Mouse (Mus musculus) liver, postnatal 0 days (tissue): ENCODE data around the gene Mbd3. TPM values are rescaled to one million over a fixed set of nuclear protein-coding genes. Genes with fewer than 3 reads are reported as not detected.

Source experiments
- ATAC-seq: fragments of 200-750 bp; cut with Nextera tagmentation; 2 replicates; pipeline ENCODE4 v1.8.0; 2017; ENCODE audit warnings: mild to moderate bottlenecking, moderate library complexity
- DNase-seq: peaks from one replicate; pipeline ENCODE4 v3.0.0-alpha.2; 2016
- H3K27ac ChIP-seq: fragments of 300-500 bp; sonication (generic); 2 replicates; pipeline ENCODE4 v1.5.1; 2014; ENCODE audit warnings: antibody characterized with exemption, moderate library complexity, mild to moderate bottlenecking, low read depth
- H3K27me3 ChIP-seq: fragments of 300-500 bp; sonication (generic); 2 replicates; pipeline ENCODE4 v1.6.1; 2014; ENCODE audit warnings: low read length, control low read depth, mixed read lengths; ENCODE audit not compliant: insufficient read depth
- H3K36me3 ChIP-seq: fragments of 300-500 bp; sonication (generic); replicated peaks from 2 replicates; pipeline ENCODE4 v1.6.1; 2014; ENCODE audit warnings: mild to moderate bottlenecking, control low read depth, low read length, moderate library complexity, mixed read lengths; ENCODE audit not compliant: insufficient read depth
- H3K4me1 ChIP-seq: fragments of 300-500 bp; sonication (generic); 2 replicates; pipeline ENCODE4 v1.6.1; 2014; ENCODE audit warnings: antibody characterized with exemption, mild to moderate bottlenecking, control low read depth; ENCODE audit not compliant: insufficient read depth
- H3K4me2 ChIP-seq: fragments of 300-500 bp; sonication (generic); 2 replicates; pipeline ENCODE4 v1.6.1; 2014; ENCODE audit warnings: low read depth, mild to moderate bottlenecking, low read length, moderate library complexity, mixed read lengths
- H3K4me3 ChIP-seq: fragments of 300-500 bp; sonication (generic); 2 replicates; pipeline ENCODE4 v1.5.1; 2014; ENCODE audit warnings: low read depth, low read length
- H3K9ac ChIP-seq: fragments of 300-500 bp; sonication (generic); replicated peaks from 2 replicates; pipeline ENCODE4 v1.6.1; 2014; ENCODE audit warnings: mild to moderate bottlenecking, moderate library complexity
- H3K9me3 ChIP-seq: fragments of 300-500 bp; sonication (generic); 2 replicates; pipeline ENCODE4 v1.6.1; 2016; ENCODE audit warnings: mild to moderate bottlenecking, control low read depth, low read length, mixed read lengths
- CTCF ChIP-seq: sonication (generic); IDR thresholded peaks from 2 replicates; pipeline ENCODE4 v1.5.1; 2016; ENCODE audit warnings: antibody characterized with exemption, low read depth
- EP300 ChIP-seq: IDR thresholded peaks from 2 replicates; pipeline ENCODE4 v1.6.1; 2016; ENCODE audit warnings: antibody characterized with exemption, low read depth, mild to moderate bottlenecking
- WGBS: fragments of 180-500 bp; shearing (Covaris S2); extraction: QIAGEN DNeasy Blood & Tissue Kit; methylation state at CpG from one replicate; pipeline ENCODE4 v1.1.7; 2014; ENCODE audit not compliant: insufficient replicate concordance; 5-methylcytosine and 5-hydroxymethylcytosine counted together
- polyA plus RNA-seq: library from polyadenylated mRNA; unstranded; fragments of >200 nt; fragmentation: Nextera tagmentation; extraction: Ambion mirVana; gene quantifications from 2 replicates; pipeline ENCODE4 v1.2.1, GENCODE M21; 2015

Mbd3 gene
- polyA plus RNA-seq, 1 experiment from 2014 or later: 33.4 TPM

GRCm38 (mm10) chr10:80442989-80443388 lies 43.6 kb upstream of the Mbd3 start:
- H3K9me3 ChIP-seq: no peaks in the 10 kb centered on the region
- no peak for TF ChIP-seq EP300
- no peak for TF ChIP-seq CTCF
- no peak overlapping the region for H3K9ac ChIP-seq
- 34% methylated on average over 2 of the region's 2 CpGs for WGBS
- H3K27me3 ChIP-seq: 0 out of 2 replicates have a peak, but pooled peaks cover 2% of the 10 kb centered on the region
- ATAC-seq (no peak), DNase-seq (peak; percentile 38)
- H3K4me3 ChIP-seq: no peak overlapping the region
- no peaks in the 10 kb centered on the region for H3K36me3 ChIP-seq
- no peak overlapping the region for H3K27ac ChIP-seq
- peaks cover 21% of the 10 kb centered on the region for H3K4me1 ChIP-seq
- H3K4me2 ChIP-seq: no peak overlapping the region

DNA sequence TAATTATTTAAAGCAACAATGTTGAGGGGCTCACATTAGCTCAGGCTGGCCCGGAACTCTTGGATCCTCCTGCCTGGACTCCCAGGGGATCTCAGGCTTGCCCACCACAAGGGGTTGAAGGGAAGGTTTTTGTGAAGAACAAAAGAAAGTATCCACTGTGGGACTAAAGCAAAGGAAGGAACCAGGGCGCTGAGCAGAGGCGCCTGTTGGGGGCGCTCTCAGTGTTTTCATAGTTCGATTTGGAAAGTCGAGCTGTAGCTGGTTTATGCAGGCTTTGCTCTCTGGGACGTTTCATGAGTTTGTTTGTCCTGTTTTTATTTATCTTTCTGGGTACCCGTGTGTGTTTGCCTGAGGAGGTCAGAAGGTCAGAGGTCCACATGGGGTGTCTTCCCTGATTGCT lies 42.2 kb upstream of the Mbd3 start:
- H3K27ac ChIP-seq: no peak overlapping the region
- H3K4me3 ChIP-seq: no peak overlapping the region
- no peak overlapping the region for H3K9ac ChIP-seq
- H3K9me3 ChIP-seq: no peaks in the 10 kb centered on the region
- H3K4me2 ChIP-seq: no peak overlapping the region
- DNase-seq (no peak), ATAC-seq (no peak)
- H3K4me1 ChIP-seq: peaks cover 25% of the 10 kb centered on the region
- TF ChIP-seq CTCF (0 out of 2 replicates have a peak, but pooled peaks have one; percentile 12), EP300 (no peak)
- no peaks in the 10 kb centered on the region for H3K36me3 ChIP-seq
- WGBS: 59% methylated on average over 8 of the region's 8 CpGs
- no peaks in the 10 kb centered on the region for H3K27me3 ChIP-seq

- no peak overlapping the region for H3K4me3 ChIP-seq
- ATAC-seq (no peak), DNase-seq (no peak)
- no peaks in the 10 kb centered on the region for H3K27me3 ChIP-seq
- no peak overlapping the region for H3K9ac ChIP-seq
- TF ChIP-seq EP300 (no peak), CTCF (no peak)
- peaks cover 29% of the 10 kb centered on the region for H3K4me1 ChIP-seq
- no peak overlapping the region for H3K4me2 ChIP-seq
- no peak overlapping the region for H3K27ac ChIP-seq
- no peaks in the 10 kb centered on the region for H3K9me3 ChIP-seq
- no peaks in the 10 kb centered on the region for H3K36me3 ChIP-seq
Measured at GRCm38 (mm10) chr10:80440031-80440430, 40.7 kb upstream of the Mbd3 start.

GRCm38 (mm10) chr10:80437973-80438372 lies 38.6 kb upstream of the Mbd3 start:
- Histone ChIP-seq H3K27me3 (no peaks in the 10 kb centered on the region), H3K4me1 (peaks cover 29% of the 10 kb centered on the region), H3K4me3 (no peak overlapping the region), H3K4me2 (no peak overlapping the region), H3K9ac (no peak overlapping the region), H3K27ac (no peak overlapping the region), H3K9me3 (no peaks in the 10 kb centered on the region), H3K36me3 (no peaks in the 10 kb centered on the region)
- ATAC-seq (no peak), DNase-seq (no peak)
- 52% methylated on average over 4 of the region's 4 CpGs for WGBS
- TF ChIP-seq EP300 (no peak), CTCF (no peak)

- 17% methylated on average over 8 of the region's 9 CpGs for WGBS
Measured at GRCm38 (mm10) chr10:80436276-80436675, 36.9 kb upstream of the Mbd3 start.

GRCm38 (mm10) chr10:80435764-80436163 lies 36.4 kb upstream of the Mbd3 start:
- WGBS: 32% methylated on average over 7 of the region's 7 CpGs
- no peak overlapping the region for H3K4me3 ChIP-seq
- H3K4me2 ChIP-seq: peak overlapping the region; percentile 57
- H3K4me1 ChIP-seq: peaks cover 43% of the 10 kb centered on the region
- H3K36me3 ChIP-seq: 0 out of 2 replicates have a peak, but pooled peaks cover 2% of the 10 kb centered on the region
- H3K27ac ChIP-seq: peak overlapping the region; percentile 87
- peak; percentile 63 for DNase-seq
- 0 out of 2 replicates have a peak, but pooled peaks have one; percentile 12 for TF ChIP-seq EP300
- no peak for TF ChIP-seq CTCF
- no peaks in the 10 kb centered on the region for H3K9me3 ChIP-seq
- ATAC-seq: no peak
- peak overlapping the region; percentile 49; the same call in 1 of the 2 replicates for H3K9ac ChIP-seq
- no peaks in the 10 kb centered on the region for H3K27me3 ChIP-seq

More at GRCm38 (mm10) chr10:80436276-80436675, 36.9 kb upstream of the Mbd3 start:
- peak overlapping the region; percentile 57 for H3K4me2 ChIP-seq
- peak overlapping the region; percentile 87 for H3K27ac ChIP-seq
- DNase-seq: peak; percentile 67
- no peaks in the 10 kb centered on the region for H3K36me3 ChIP-seq
- TF ChIP-seq EP300: no peak
- no peak for TF ChIP-seq CTCF
- peaks cover 39% of the 10 kb centered on the region for H3K4me1 ChIP-seq
- no peak for ATAC-seq
- no peaks in the 10 kb centered on the region for H3K27me3 ChIP-seq
- H3K4me3 ChIP-seq: no peak overlapping the region
- peak overlapping the region; percentile 49; the same call in 1 of the 2 replicates for H3K9ac ChIP-seq
- H3K9me3 ChIP-seq: no peaks in the 10 kb centered on the region
